Mouse (Mus musculus) intestine, embryonic 15.5 days (tissue): Measurements from ENCODE around the gene Pi4kb. TPM values are rescaled to one million over a fixed set of nuclear protein-coding genes. Genes with fewer than 3 reads are reported as not detected.
"Not testable (repeated sequence)": the region's sequence is repeated elsewhere in the genome, so short reads cannot be mapped to it uniquely, and the experiment has no call there.

ENCODE experiments used
- ATAC-seq: fragments of 200-750 bp; cut with Nextera tagmentation; 2 replicates; pipeline ENCODE4 v1.8.0; 2017; ENCODE audit warnings: moderate TSS enrichment, moderate library complexity
- H3K27ac ChIP-seq: fragments of 300-500 bp; sonication (generic); 2 replicates; pipeline ENCODE4 v1.5.1; 2015; ENCODE audit warnings: mild to moderate bottlenecking, inconsistent platforms
- H3K27me3 ChIP-seq: fragments of 300-500 bp; sonication (generic); replicated peaks from 2 replicates; pipeline ENCODE4 v1.6.1; 2015; ENCODE audit warnings: inconsistent platforms
- H3K36me3 ChIP-seq: fragments of 300-500 bp; sonication (generic); 2 replicates; pipeline ENCODE4 v1.6.1; 2015; ENCODE audit warnings: inconsistent platforms
- H3K4me1 ChIP-seq: fragments of 300-500 bp; sonication (generic); replicated peaks from 2 replicates; pipeline ENCODE4 v1.6.1; 2015; ENCODE audit warnings: inconsistent platforms
- H3K4me2 ChIP-seq: fragments of 300-500 bp; sonication (generic); replicated peaks from 2 replicates; pipeline ENCODE4 v1.6.1; 2015; ENCODE audit warnings: mild to moderate bottlenecking, inconsistent platforms
- H3K4me3 ChIP-seq: fragments of 300-500 bp; sonication (generic); replicated peaks from 2 replicates; pipeline ENCODE4 v1.5.1; 2015; ENCODE audit warnings: inconsistent platforms
- H3K9ac ChIP-seq: fragments of 300-500 bp; sonication (generic); 2 replicates; pipeline ENCODE4 v1.6.1; 2015; ENCODE audit warnings: inconsistent platforms
- H3K9me3 ChIP-seq: fragments of 300-500 bp; sonication (generic); 2 replicates; pipeline ENCODE4 v1.6.1; 2016; ENCODE audit warnings: inconsistent platforms
- WGBS: fragments of 180-500 bp; shearing (Covaris S2); methylation state at CpG from one replicate; pipeline ENCODE4 v1.1.7; 2015; 5-methylcytosine and 5-hydroxymethylcytosine counted together
- polyA plus RNA-seq: library from polyadenylated mRNA; unstranded; fragments of >200 nt; fragmentation: Nextera tagmentation; extraction: Ambion mirVana; gene quantifications from 2 replicates; pipeline ENCODE4 v1.2.1, GENCODE M21; 2015

The Pi4kb gene
- polyA plus RNA-seq = 19.8 and 22.6 TPM in 2 replicates

GRCm38 (mm10) chr3:94974528-94975422, at the start of gene Pi4kb:
Gene Pi4kb (plus strand): TSS chr3:94974731.
- peaks cover 12% of the 10 kb centered on the region; the same call in 1 of the 2 replicates for H3K4me1 ChIP-seq
- H3K36me3 ChIP-seq = no peaks in the 10 kb centered on the region
- H3K4me3 ChIP-seq = peak within 1 kb of the TSS; percentile 87
- WGBS = under 1% methylated on average over 57 of the region's 57 CpGs
- peak within 1 kb of the TSS; percentile 90 for H3K9ac ChIP-seq
- peak; percentile 96 for ATAC-seq
- no peaks in the 10 kb centered on the region for H3K9me3 ChIP-seq
- peak within 1 kb of the TSS; percentile 73 for H3K4me2 ChIP-seq
- H3K27me3 ChIP-seq = no peaks in the 10 kb centered on the region
- H3K27ac ChIP-seq = peak within 1 kb of the TSS; percentile 96

- H3K9ac ChIP-seq, H3K36me3 ChIP-seq, H3K4me2 ChIP-seq, H3K4me1 ChIP-seq, H3K27ac ChIP-seq, ATAC-seq, H3K4me3 ChIP-seq, H3K9me3 ChIP-seq, H3K27me3 ChIP-seq: not testable (repeated sequence)
- WGBS = 50% methylated on average over 4 of the region's 4 CpGs
Observed at GRCm38 (mm10) chr3:94926301-94926736, 48.2 kb upstream of the Pi4kb start.

GRCm38 (mm10) chr3:94928979-94929378, 45.6 kb upstream of the Pi4kb start:
- not testable (repeated sequence) for H3K27me3 ChIP-seq, H3K36me3 ChIP-seq, H3K9me3 ChIP-seq, ATAC-seq, H3K9ac ChIP-seq, H3K4me2 ChIP-seq, H3K27ac ChIP-seq, H3K4me3 ChIP-seq
- WGBS = 89% methylated on average over 4 of the region's 4 CpGs
- peaks cover 11% of the 10 kb centered on the region for H3K4me1 ChIP-seq

- Histone ChIP-seq H3K4me1 (peaks cover 11% of the 10 kb centered on the region), H3K27ac (0 out of 2 replicates have a peak overlapping the region, but pooled peaks have one; percentile 22)
- 30% methylated on average over 7 of the region's 7 CpGs for WGBS
- H3K9me3 ChIP-seq, H3K27me3 ChIP-seq, H3K4me2 ChIP-seq, H3K36me3 ChIP-seq, ATAC-seq, H3K4me3 ChIP-seq, H3K9ac ChIP-seq: not testable (repeated sequence)
Observed at GRCm38 (mm10) chr3:94930386-94931266, 43.9 kb upstream of the Pi4kb start.

- not testable (repeated sequence) for ATAC-seq, H3K36me3 ChIP-seq, H3K9me3 ChIP-seq, H3K27ac ChIP-seq, H3K27me3 ChIP-seq, H3K4me3 ChIP-seq, H3K9ac ChIP-seq, H3K4me2 ChIP-seq
- peaks cover 11% of the 10 kb centered on the region for H3K4me1 ChIP-seq
- 76% methylated on average over 10 of the region's 10 CpGs for WGBS
Observed at GRCm38 (mm10) chr3:94931427-94932082, 43.0 kb upstream of the Pi4kb start.

GRCm38 (mm10) chr3:94932279-94932678, 42.3 kb upstream of the Pi4kb start:
- H3K9me3 ChIP-seq, H3K9ac ChIP-seq, H3K27me3 ChIP-seq, ATAC-seq, H3K4me3 ChIP-seq, H3K36me3 ChIP-seq: not testable (repeated sequence)
- Histone ChIP-seq H3K4me2 (peak overlapping the region; percentile 64), H3K27ac (peak overlapping the region; percentile 88), H3K4me1 (peaks cover 11% of the 10 kb centered on the region)
- 42% methylated on average over 2 of the region's 2 CpGs for WGBS

- Histone ChIP-seq H3K27me3 (no peaks in the 10 kb centered on the region), H3K4me2 (peak within 1 kb of the TSS; percentile 64), H3K27ac (peak within 1 kb of the TSS; percentile 88), H3K4me1 (peaks cover 11% of the 10 kb centered on the region), H3K4me3 (peak within 1 kb of the TSS; percentile 38), H3K36me3 (no peaks in the 10 kb centered on the region), H3K9ac (peak within 1 kb of the TSS; percentile 49), H3K9me3 (no peaks in the 10 kb centered on the region)
- ATAC-seq = peak; percentile 95
- 3% methylated on average over 16 of the region's 16 CpGs for WGBS
Observed at GRCm38 (mm10) chr3:94932809-94933564, 41.5 kb upstream of the Pi4kb start, which contains the start of gene Selenbp1. Gene Selenbp1 (plus strand): TSS chr3:94933056.

- H3K27ac ChIP-seq, ATAC-seq, H3K36me3 ChIP-seq, H3K27me3 ChIP-seq, H3K9ac ChIP-seq, H3K9me3 ChIP-seq: not testable (repeated sequence)
- H3K4me1 ChIP-seq = peaks cover 11% of the 10 kb centered on the region
- peak overlapping the region; percentile 38; the same call in 1 of the 2 replicates for H3K4me3 ChIP-seq
- WGBS = no CpG with 5 or more reads among the region's 2 CpGs
- H3K4me2 ChIP-seq = peak overlapping the region; percentile 64
Observed at GRCm38 (mm10) chr3:94933604-94934003, 40.9 kb upstream of the Pi4kb start.

- H3K4me1 ChIP-seq = peaks cover 11% of the 10 kb centered on the region
- H3K9me3 ChIP-seq, H3K27me3 ChIP-seq, H3K36me3 ChIP-seq, ATAC-seq, H3K9ac ChIP-seq, H3K4me2 ChIP-seq, H3K27ac ChIP-seq, H3K4me3 ChIP-seq: not testable (repeated sequence)
- 84% methylated on average over 3 of the region's 3 CpGs for WGBS
Observed at GRCm38 (mm10) chr3:94934564-94934963, 40.0 kb upstream of the Pi4kb start.

- not testable (repeated sequence) for H3K4me3 ChIP-seq, H3K9ac ChIP-seq, ATAC-seq, H3K4me2 ChIP-seq, H3K36me3 ChIP-seq, H3K9me3 ChIP-seq, H3K27me3 ChIP-seq, H3K27ac ChIP-seq
- 63% methylated on average over 3 of the region's 3 CpGs for whole genome bisulfite sequencing
- H3K4me1 ChIP-seq = peaks cover 11% of the 10 kb centered on the region
Observed at GRCm38 (mm10) chr3:94935332-94935731, 39.2 kb upstream of the Pi4kb start.

GRCm38 (mm10) chr3:94936147-94936546, 38.4 kb upstream of the Pi4kb start:
- not testable (repeated sequence) for H3K4me2 ChIP-seq, H3K9ac ChIP-seq, H3K36me3 ChIP-seq, H3K9me3 ChIP-seq, H3K4me3 ChIP-seq, ATAC-seq, H3K27ac ChIP-seq, H3K27me3 ChIP-seq, H3K4me1 ChIP-seq
- WGBS = 87% methylated on average over 5 of the region's 5 CpGs
